Mouse (Mus musculus): Measurements from ENCODE around the gene Csrp2.

DNA sequence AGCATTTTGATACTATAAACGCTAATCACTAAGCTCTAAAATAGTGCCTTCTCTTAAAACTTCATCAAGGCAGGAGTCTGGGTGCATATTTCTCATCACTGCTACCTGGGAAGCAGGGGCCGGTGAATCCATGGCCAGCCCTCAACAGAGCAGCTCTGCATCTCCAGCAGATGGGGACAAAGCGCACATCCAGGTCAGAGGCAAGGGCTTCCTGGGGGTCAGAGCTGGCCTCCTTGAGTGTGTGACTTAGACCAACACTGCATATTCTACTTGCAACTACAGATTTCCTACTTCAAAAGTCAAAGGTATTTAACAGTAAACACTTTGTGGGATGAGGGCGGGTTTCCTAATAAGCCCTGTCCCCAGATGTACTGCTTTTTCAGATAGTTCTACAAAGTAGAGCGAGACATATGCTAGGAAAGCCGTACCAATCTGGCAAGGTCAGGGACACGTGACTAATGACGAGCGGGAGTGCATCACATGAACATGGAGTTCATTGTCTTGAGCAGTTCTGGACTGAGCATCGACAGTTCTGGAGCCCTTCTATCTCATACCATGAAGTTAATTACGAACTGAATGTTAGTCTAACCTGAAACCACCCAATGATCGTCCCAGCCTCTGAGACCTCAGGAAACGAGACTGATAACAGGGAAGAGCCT lies 21.3 kb downstream of the Csrp2 start:
- peak; percentile 31 for TF ChIP-seq CTCF (IDR thresholded peaks at IDR 0.05; ENCODE audit: low read depth)
- no peak for TF ChIP-seq EP300 (IDR thresholded peaks at IDR 0.05; ENCODE audit: low read depth)
